Mouse (Mus musculus): ENCODE data around the gene Lypla2.

DNA sequence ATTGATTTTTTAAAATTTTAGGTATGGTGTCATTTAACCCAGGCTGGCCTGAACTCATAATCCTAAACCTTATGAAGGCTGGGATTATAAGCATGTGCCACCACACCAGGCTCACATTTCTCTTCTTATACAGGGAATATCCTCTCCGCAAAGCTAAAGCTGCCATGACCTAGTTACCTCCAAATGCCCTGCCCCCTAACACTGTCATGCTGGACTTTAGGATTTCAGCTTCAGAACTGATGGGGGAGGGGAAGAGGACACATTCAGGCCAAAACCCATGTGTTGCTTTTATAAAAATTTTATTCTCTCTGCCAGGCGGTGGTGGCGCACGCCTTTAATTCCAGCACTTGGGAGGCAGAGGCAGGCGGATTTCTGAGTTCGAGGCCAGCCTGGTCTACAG, 21.5 kb upstream of the Lypla2 start:
- TF ChIP-seq CTCF (IDR thresholded peaks at IDR 0.05; ENCODE audit: low read depth): no peak
- no peak for TF ChIP-seq EP300 (IDR thresholded peaks at IDR 0.05; ENCODE audit: low read depth)
